Mouse (Mus musculus): ENCODE measurements around the gene Agbl2.

Agbl2 gene

GRCm38 (mm10) chr2:90782458-90782857 is at the start of gene Agbl2:
Agbl2 (plus strand) TSS chr2:90782727.
- no peak for DNase-seq (ENCODE audit: low spot score in 2 of 2)

- DNase-seq (ENCODE audit: low spot score in 2 of 2): no peak
Observed at GRCm38 (mm10) chr2:90735326-90735725, 47.2 kb upstream of the Agbl2 start.

- DNase-seq (ENCODE audit: low spot score in 2 of 2): no peak
Observed at GRCm38 (mm10) chr2:90738801-90739200, 43.7 kb upstream of the Agbl2 start.

- no peak for DNase-seq (ENCODE audit: low spot score in 2 of 2)
Observed at GRCm38 (mm10) chr2:90739327-90739726, 43.2 kb upstream of the Agbl2 start.

GRCm38 (mm10) chr2:90739921-90740320 is 42.6 kb upstream of the Agbl2 start:
- no peak for DNase-seq (ENCODE audit: low spot score in 2 of 2)

- peak in 1 of 2 experiments; percentile 70 for DNase-seq (ENCODE audit: low spot score in 2 of 2)
Observed at GRCm38 (mm10) chr2:90744285-90745052, 38.1 kb upstream of the Agbl2 start.

- peak; percentile 97 for DNase-seq (ENCODE audit: low spot score in 2 of 2)
Observed at GRCm38 (mm10) chr2:90745053-90745678, 37.4 kb upstream of the Agbl2 start, which contains the start of gene Fnbp4. Fnbp4 (plus strand) TSS chr2:90745370.

GRCm38 (mm10) chr2:90745740-90746537 is 36.6 kb upstream of the Agbl2 start:
- peak in 1 of 2 experiments; percentile 84 for DNase-seq (ENCODE audit: low spot score in 2 of 2)

- DNase-seq (ENCODE audit: low spot score in 2 of 2): no peak
Observed at GRCm38 (mm10) chr2:90746538-90746865, 36.0 kb upstream of the Agbl2 start.

GRCm38 (mm10) chr2:90747131-90747530 is 35.4 kb upstream of the Agbl2 start:
- DNase-seq (ENCODE audit: low spot score in 2 of 2): no peak

GRCm38 (mm10) chr2:90749676-90750459 is 32.7 kb upstream of the Agbl2 start:
- DNase-seq (ENCODE audit: low spot score in 2 of 2): no peak

GRCm38 (mm10) chr2:90753565-90753964 is 29.0 kb upstream of the Agbl2 start:
- DNase-seq (ENCODE audit: low spot score in 2 of 2): no peak

- DNase-seq (ENCODE audit: low spot score in 2 of 2): no peak
Observed at GRCm38 (mm10) chr2:90754188-90754587, 28.3 kb upstream of the Agbl2 start.

GRCm38 (mm10) chr2:90765123-90765522 is 17.4 kb upstream of the Agbl2 start:
- no peak for DNase-seq (ENCODE audit: low spot score in 2 of 2)

GRCm38 (mm10) chr2:90781323-90781722 is 1.2 kb upstream of the Agbl2 start:
- no peak for DNase-seq (ENCODE audit: low spot score in 2 of 2)

- no peak for DNase-seq (ENCODE audit: low spot score in 2 of 2)
Observed at GRCm38 (mm10) chr2:90781938-90782337, 589 bp upstream of the Agbl2 start.

GRCm38 (mm10) chr2:90782901-90783486 is 467 bp downstream of the Agbl2 start:
- DNase-seq (ENCODE audit: low spot score in 2 of 2): peak in 1 of 2 experiments; percentile 65

GRCm38 (mm10) chr2:90788126-90788525 is 5.6 kb downstream of the Agbl2 start:
- DNase-seq (ENCODE audit: low spot score in 2 of 2): no peak

- DNase-seq (ENCODE audit: low spot score in 2 of 2): no peak
Observed at GRCm38 (mm10) chr2:90808241-90809126, 26.0 kb downstream of the Agbl2 start.

- DNase-seq (ENCODE audit: low spot score in 2 of 2): no peak
Observed at GRCm38 (mm10) chr2:90810751-90811150, 28.2 kb downstream of the Agbl2 start.
